Mouse (Mus musculus) splenic B cell, adult 2 months (primary cell): ENCODE results near the gene Scap.
"Not testable (repeated sequence)": the region's sequence is repeated elsewhere in the genome, so short reads cannot be mapped to it uniquely, and the experiment has no call there.

Source experiments
- DNase-seq: peaks from one replicate; pipeline ENCODE4 v3.0.0-alpha.2; 2011; ENCODE audit warnings: low read depth, low spot score
- H3K27me3 ChIP-seq: 2 replicates; pipeline ENCODE4 v1.6.1; 2012; ENCODE audit warnings: mild to moderate bottlenecking, low read length, moderate library complexity, mixed read lengths; ENCODE audit not compliant: control insufficient read depth, poor library complexity, insufficient read depth, severe bottlenecking
- H3K36me3 ChIP-seq: 2 replicates; pipeline ENCODE4 v1.6.1; 2012; ENCODE audit warnings: mild to moderate bottlenecking, low read length, moderate library complexity, mixed read lengths; ENCODE audit not compliant: control insufficient read depth, poor library complexity, insufficient read depth, severe bottlenecking

Scap gene

GRCm38 (mm10) chr9:110350188-110350587, 17.1 kb downstream of the Scap start:
- H3K36me3 ChIP-seq = peaks cover 2% of the 10 kb centered on the region; the same call in 1 of the 2 replicates
- H3K27me3 ChIP-seq = no peaks in the 10 kb centered on the region
- no peak for DNase-seq

GRCm38 (mm10) chr9:110350612-110351011, 17.5 kb downstream of the Scap start:
- DNase-seq = no peak
- Histone ChIP-seq H3K36me3 (peaks cover 2% of the 10 kb centered on the region; the same call in 1 of the 2 replicates), H3K27me3 (no peaks in the 10 kb centered on the region)

GRCm38 (mm10) chr9:110351350-110351749, 18.3 kb downstream of the Scap start:
- no peaks in the 10 kb centered on the region for H3K27me3 ChIP-seq
- H3K36me3 ChIP-seq = peaks cover 2% of the 10 kb centered on the region; the same call in 1 of the 2 replicates
- no peak for DNase-seq

- peak; percentile 46 for DNase-seq
- H3K36me3 ChIP-seq = peaks cover 2% of the 10 kb centered on the region; the same call in 1 of the 2 replicates
- no peaks in the 10 kb centered on the region for H3K27me3 ChIP-seq
Observed at GRCm38 (mm10) chr9:110351932-110352632, 19.0 kb downstream of the Scap start.

- H3K36me3 ChIP-seq = peaks cover 8% of the 10 kb centered on the region
- no peak for DNase-seq
- H3K27me3 ChIP-seq = no peaks in the 10 kb centered on the region
Observed at GRCm38 (mm10) chr9:110358341-110358740, 25.3 kb downstream of the Scap start.

GRCm38 (mm10) chr9:110361299-110361698, 28.2 kb downstream of the Scap start:
- DNase-seq = no peak
- Histone ChIP-seq H3K36me3 (peaks cover 13% of the 10 kb centered on the region), H3K27me3 (no peaks in the 10 kb centered on the region)

- Histone ChIP-seq H3K36me3 (peaks cover 13% of the 10 kb centered on the region), H3K27me3 (no peaks in the 10 kb centered on the region)
- DNase-seq = no peak
Observed at GRCm38 (mm10) chr9:110362337-110362736, 29.2 kb downstream of the Scap start.

- H3K27me3 ChIP-seq = no peaks in the 10 kb centered on the region
- DNase-seq = no peak
- H3K36me3 ChIP-seq = peaks cover 13% of the 10 kb centered on the region
Observed at GRCm38 (mm10) chr9:110366746-110367145, 33.7 kb downstream of the Scap start.

- Histone ChIP-seq H3K36me3 (peaks cover 8% of the 10 kb centered on the region; the same call in 1 of the 2 replicates), H3K27me3 (no peaks in the 10 kb centered on the region)
- DNase-seq = no peak
Observed at GRCm38 (mm10) chr9:110369860-110370259, 36.8 kb downstream of the Scap start.

GRCm38 (mm10) chr9:110373871-110374270, 40.8 kb downstream of the Scap start:
- no peaks in the 10 kb centered on the region for H3K27me3 ChIP-seq
- no peak for DNase-seq
- H3K36me3 ChIP-seq = peaks cover 7% of the 10 kb centered on the region; the same call in 1 of the 2 replicates

GRCm38 (mm10) chr9:110375668-110376067, 42.6 kb downstream of the Scap start:
- DNase-seq = no peak
- no peaks in the 10 kb centered on the region for H3K27me3 ChIP-seq
- H3K36me3 ChIP-seq = peaks cover 7% of the 10 kb centered on the region

- DNase-seq, H3K27me3 ChIP-seq, H3K36me3 ChIP-seq: not testable (repeated sequence)
Observed at GRCm38 (mm10) chr9:110377655-110378054, 44.6 kb downstream of the Scap start.

GRCm38 (mm10) chr9:110379361-110379760, 46.3 kb downstream of the Scap start:
- no peaks in the 10 kb centered on the region; the same call in 1 of the 2 replicates for H3K36me3 ChIP-seq
- DNase-seq = no peak
- H3K27me3 ChIP-seq = no peaks in the 10 kb centered on the region

GRCm38 (mm10) chr9:110380662-110381061, 47.6 kb downstream of the Scap start:
- no peak for DNase-seq
- H3K36me3 ChIP-seq = no peaks in the 10 kb centered on the region; the same call in none of the 2 replicates
- H3K27me3 ChIP-seq = no peaks in the 10 kb centered on the region

- Histone ChIP-seq H3K27me3 (no peaks in the 10 kb centered on the region), H3K36me3 (no peaks in the 10 kb centered on the region; the same call in none of the 2 replicates)
- DNase-seq = no peak
Observed at GRCm38 (mm10) chr9:110381292-110381691, 48.2 kb downstream of the Scap start.
